Mouse (Mus musculus): ENCODE results near the gene Bhlha9. TPM values are rescaled to one million over a fixed set of nuclear protein-coding genes. Genes with fewer than 3 reads are reported as not detected.

Bhlha9 gene
- total RNA-seq, 2 experiments from 2014 or later = 4.6 to 5.4 TPM

Other genes starting within 250 kb of the Bhlha9 start
- 100 to 1,000 TPM; 412 to 440 TPM for gene Abr, start 50.2 kb upstream of the Bhlha9 start, total RNA-seq (2021)
- gene Trarg1, start 7.3 kb downstream of the Bhlha9 start, total RNA-seq (2021) = under 1 TPM; 0.60 to 0.71 TPM
- gene Gosr1, start 91.1 kb downstream of the Bhlha9 start, total RNA-seq (2021) = 10 to 100 TPM; 51.8 to 52.4 TPM
- 10 to 100 TPM; 61.5 to 62.0 TPM for gene Cpd, start 174.5 kb downstream of the Bhlha9 start, total RNA-seq (2021)
- not detected for gene Tmigd1, start 229.7 kb downstream of the Bhlha9 start, total RNA-seq (2021)

Measured in layer of hippocampus, postnatal 14 days (tissue).